Mouse (Mus musculus) urinary bladder, adult 2 months (tissue): ENCODE results near the gene Gm3880. TPM values are rescaled to one million over a fixed set of nuclear protein-coding genes. Genes with fewer than 3 reads are reported as not detected.
"Not testable (repeated sequence)": the region's sequence is repeated elsewhere in the genome, so short reads cannot be mapped to it uniquely, and the experiment has no call there.

Source experiments
- DNase-seq: peaks from one replicate; pipeline ENCODE4 v3.0.0; 2022; ENCODE audit warnings: low spot score
- polyA plus RNA-seq: library from polyadenylated mRNA; depleted of rRNA; stranded (reverse); fragments of >200 nt; gene quantifications from 2 replicates; pipeline ENCODE4 v1.2.3, GENCODE M21; 2012; rRNA removed

The Gm3880 gene
- polyA plus RNA-seq, result not detected in 2 replicates

DNA sequence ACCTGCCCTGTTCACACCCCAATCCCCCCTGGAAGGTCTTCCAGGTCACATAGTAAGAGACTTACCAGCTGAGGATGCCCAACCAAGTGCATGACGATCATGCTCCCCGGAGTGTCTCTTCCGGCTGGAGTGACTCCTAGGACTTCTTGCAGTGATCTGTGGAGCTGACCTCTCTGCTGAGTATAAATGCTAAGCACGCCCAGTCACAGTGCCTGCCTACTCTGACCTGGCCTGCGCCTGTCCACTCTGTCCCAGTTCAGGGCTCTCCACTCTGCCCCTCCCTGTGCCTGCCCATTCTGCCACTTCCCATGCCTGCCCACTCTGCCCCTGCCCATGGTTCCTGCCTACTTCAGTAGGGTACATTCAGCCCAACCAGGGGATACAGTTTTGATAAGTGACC is at the start of gene Gm3880:
Gene Gm3880 (minus strand): TSS at position 101 of the 400 bp plus-strand sequence.
- DNase-seq, result not testable (repeated sequence)

DNA sequence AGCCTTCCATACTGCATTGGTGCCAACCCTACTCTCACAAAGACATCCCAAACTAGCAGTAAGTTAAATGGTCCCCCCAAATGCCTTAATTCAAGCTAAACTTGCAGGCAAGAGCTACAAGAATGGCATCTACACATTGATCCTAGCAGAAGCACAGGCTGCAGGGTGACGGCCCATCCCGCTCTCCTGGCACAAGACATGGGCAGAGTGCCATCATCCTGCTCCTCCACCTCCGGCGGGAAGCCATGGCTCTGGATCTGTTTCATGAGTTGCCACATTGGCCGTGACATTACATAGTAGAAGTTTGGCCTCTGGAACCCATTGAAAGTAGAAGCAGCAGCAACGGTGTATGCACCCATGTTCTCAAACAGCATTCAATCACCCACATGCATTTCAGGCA is 37.5 kb upstream of the Gm3880 start:
- not testable (repeated sequence) for DNase-seq

DNA sequence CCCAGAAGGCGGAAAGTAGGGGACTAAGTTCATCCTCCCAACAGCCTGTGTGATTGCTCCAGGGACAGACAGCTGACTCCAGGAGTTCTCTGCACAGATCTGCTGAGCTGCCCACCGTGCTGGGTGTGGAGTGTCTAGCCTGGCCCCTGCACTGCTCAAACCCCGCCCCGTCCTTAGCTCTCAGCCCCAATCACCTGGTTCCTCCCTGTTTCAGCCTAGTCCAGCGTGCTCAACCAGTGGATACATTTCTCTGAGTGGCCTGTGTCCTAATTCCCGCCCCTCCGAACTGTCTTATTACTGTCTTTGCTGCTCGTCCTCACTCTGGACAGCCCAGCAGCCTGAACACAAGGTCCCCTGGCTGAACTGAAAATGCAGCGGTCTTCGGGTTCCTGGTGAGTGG is 20.8 kb upstream of the Gm3880 start, which contains the start of the genes Gm9112 and Dmrtc1b:
Gene Gm9112 (minus strand): TSS at position 101 of the 400 bp plus-strand sequence.
Gene Dmrtc1b (plus strand): TSS at position 331 of the 400 bp plus-strand sequence.
- not testable (repeated sequence) for DNase-seq

DNA sequence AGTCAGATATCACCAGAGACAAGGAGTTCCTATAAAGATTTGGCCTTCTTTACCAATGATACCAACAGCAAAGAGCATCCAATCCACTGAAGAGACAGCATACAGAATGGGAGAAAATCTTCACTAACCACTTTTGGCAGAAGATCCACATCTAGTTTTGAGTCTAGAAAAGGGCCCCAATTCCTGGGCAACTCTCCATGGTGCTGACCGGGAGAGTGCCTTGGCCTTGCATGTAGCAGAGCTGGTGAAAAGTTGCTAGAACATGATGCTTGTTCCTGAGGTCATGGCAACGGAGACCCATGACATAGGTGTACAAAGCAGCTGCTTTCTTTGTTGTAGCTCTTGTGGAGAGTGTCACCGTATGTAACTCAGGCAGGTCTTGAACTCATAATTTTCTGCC is 13.9 kb upstream of the Gm3880 start:
- not testable (repeated sequence) for DNase-seq

DNA sequence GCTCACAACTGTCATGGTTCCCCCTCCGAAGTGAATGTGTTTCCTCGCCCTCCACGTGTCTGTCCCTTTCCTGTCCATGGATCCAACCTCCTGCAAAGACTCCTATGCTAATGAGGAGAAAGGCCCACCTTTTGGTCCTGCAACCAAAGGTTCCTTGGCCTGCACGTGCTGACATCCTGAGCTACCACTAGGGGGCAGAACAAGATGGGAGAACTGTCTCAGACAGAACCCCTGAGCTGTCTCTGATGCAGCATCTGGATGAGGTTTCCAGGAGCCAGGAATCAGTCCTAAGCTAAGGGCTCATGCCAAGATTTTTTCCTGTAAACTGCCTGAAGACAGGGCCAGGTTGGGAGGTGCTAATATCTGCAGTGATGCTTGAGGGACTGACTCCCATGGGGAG is 2.5 kb upstream of the Gm3880 start:
- not testable (repeated sequence) for DNase-seq

DNA sequence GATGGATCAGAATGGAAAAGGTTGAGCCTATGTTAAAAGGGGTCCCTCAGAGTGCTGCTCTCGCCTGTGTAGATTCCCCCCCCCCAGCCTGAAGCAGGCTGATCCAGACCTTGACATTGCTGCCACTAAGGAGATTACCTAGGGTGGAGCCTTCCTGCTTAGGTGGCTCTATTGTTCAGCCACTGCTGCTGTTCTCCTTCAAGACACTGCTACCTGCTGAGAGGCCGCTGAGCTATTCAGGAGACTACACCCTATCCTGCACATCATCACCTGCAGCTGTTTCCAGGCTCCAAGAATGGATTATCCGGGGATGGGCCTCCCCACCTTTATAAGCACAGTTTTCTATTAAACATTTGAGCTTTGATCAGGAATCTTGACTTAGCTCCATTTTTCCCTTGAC is 2.1 kb downstream of the Gm3880 start:
- DNase-seq, result not testable (repeated sequence)

DNA sequence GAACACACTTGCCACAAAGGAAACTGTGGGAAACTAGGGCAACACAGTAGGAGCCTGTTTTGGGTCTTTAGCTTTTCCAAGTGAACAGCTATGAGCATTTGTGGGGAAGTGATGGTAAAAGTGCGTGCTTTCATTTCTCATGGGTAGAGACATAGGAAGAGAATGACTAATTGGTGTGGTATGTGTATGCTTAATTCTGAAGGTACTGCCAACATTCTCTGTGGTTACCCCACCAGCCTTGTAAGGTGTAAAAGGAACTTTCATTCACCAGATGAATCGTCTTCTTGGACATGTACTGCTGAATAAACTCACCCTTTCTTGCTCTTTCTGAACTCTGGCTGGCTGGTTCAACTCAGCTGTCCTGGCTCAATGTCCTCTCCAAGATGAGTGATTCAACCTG is 20.1 kb downstream of the Gm3880 start:
- no peak for DNase-seq

DNA sequence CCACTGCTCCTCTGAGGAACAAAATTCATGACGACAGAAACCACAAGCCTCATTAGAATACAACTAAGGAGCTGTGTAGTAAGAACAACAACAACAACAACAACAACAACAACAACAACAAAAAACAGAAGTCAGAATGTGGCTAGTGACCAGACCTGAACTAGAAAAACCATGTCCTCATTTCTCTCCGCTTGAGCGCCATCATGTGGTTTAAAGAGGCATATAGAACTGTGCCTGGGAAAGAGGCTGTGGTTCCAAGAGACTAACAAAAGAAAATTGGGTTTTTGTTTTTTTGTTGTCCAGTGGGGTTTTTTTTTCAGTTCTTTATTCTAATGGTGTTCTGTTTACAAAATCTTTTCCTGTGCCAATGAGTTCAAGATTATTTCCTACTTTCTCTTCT is 26.1 kb downstream of the Gm3880 start:
- DNase-seq, result no peak

DNA sequence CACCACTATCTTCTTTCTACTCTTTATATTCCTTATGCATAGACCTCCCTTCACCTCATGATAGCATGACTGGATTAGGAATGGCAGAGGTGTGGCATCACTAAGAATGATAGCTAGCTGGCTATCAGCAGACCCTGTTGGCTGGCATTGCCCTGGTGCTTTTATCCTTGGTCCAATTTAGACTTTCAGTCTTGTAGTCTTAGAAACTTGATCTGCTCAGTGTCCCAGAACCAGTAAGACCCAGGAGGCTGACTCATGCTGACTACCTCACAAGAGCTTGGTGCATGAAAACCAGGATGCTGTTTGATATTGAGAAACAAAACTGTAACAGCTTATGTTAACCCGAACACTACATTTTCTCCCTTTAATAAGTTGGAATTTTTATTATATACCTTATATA is 41.1 kb downstream of the Gm3880 start:
- DNase-seq, result no peak

DNA sequence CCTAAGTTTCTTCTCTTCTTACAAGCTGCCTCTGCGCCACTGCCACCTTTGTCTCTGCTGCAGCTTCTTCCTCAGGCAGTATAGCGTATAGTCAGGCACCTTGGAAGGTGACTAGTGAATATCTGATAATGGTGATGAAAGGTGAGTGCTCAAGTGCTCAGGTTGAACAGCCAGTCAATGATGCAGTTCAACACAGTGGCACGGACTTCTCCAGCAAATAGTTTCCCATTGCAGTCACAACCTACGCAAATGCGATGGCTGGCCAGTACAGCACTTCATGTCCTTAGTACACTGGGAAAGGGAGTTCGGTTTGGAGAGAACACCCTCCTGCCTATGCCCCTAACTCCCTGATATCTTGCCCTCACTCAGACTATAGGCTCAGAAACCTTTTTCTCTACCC is 41.6 kb downstream of the Gm3880 start:
- DNase-seq, result no peak

DNA sequence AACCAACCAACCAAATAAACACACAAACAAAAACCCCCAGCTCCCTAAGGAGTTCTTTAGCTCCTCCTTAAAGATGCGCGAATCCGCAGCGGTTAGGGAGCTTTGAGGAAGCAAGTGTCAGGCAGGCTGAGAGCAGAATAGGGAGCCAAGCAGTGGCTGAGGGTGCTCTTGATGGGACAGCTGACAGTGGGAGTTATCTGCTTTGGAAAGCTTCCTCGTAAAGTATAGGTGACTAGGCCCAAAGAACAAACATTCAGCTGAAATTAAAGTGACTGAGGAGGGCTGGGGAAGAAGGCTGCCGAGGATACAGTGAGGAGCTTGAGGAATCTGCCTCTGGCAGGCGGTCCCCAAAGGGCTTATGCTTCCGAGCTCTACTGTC is 42.2 kb downstream of the Gm3880 start:
- no peak for DNase-seq

DNA sequence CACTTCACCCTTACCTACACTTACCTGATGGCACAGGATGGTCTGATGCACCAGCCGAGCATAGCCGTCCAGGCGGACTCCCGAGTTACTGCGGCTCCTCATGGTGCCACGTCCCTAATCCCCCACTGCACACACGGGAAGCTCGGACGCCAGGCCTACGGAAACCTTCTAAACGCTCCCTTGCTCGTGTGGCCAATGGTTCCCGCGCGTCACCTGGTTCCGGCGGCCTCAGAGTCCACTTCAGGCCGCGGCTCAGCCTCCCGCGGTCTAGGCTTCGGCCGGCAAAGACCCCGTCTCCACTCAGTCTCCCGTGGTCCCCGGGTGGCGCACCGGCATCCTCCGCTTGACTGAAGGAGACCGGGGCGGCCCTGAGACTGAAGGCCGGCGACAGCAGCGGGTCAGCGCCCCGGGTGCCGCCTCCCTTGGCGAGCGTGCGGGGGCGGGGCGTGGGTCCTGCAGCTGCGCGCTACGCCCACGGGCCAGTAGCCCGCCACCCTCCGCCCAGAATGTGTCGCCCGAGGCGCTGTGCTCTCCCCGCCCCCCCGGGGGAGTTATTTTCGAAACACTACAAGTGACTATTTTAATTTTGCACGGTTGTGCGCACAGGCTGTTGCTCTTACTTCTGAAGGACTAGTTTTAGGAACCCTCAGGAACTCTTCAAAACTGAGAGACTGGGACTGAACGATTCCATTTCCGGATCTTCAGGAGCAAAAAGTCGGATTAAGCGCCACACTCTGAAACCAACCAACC is 42.8 kb downstream of the Gm3880 start, which contains the start of gene Phka1:
Gene Phka1 (minus strand): TSS at position 424 of the 750 bp plus-strand sequence.
- peak; percentile 64 for DNase-seq

Other genes starting within 250 kb of the Gm3880 start
- gene Hdac8, start 181.6 kb downstream of the Gm3880 start, polyA plus RNA-seq, result 14.0 and 15.6 TPM in 2 replicates
- gene Phka1, start 42.7 kb downstream of the Gm3880 start, polyA plus RNA-seq, result 12.0 and 13.4 TPM in 2 replicates
- gene Gm9112, start 20.7 kb upstream of the Gm3880 start, polyA plus RNA-seq, result not detected in 2 replicates
- not detected in 2 replicates for gene Dmrtc1b, start 20.9 kb upstream of the Gm3880 start, polyA plus RNA-seq
- gene Dmrtc1c1, start 116.0 kb upstream of the Gm3880 start, polyA plus RNA-seq, result not detected in 2 replicates
- not detected in 2 replicates for gene Dmrtc1c2, start 167.6 kb upstream of the Gm3880 start, polyA plus RNA-seq
- gene 1700031F05Rik, start 181.0 kb upstream of the Gm3880 start, polyA plus RNA-seq, result not detected in 2 replicates
- 1.9 and 2.8 TPM in 2 replicates for gene Dmrtc1a, start 221.7 kb upstream of the Gm3880 start, polyA plus RNA-seq
- not detected in 2 replicates for gene 1700011M02Rik, start 221.9 kb upstream of the Gm3880 start, polyA plus RNA-seq
- not detected in 2 replicates for gene 1700018G05Rik, start 241.4 kb upstream of the Gm3880 start, polyA plus RNA-seq